Mouse (Mus musculus) kidney, adult 2 months (tissue): ENCODE measurements around the gene Edem3. TPM values are rescaled to one million over a fixed set of nuclear protein-coding genes. Genes with fewer than 3 reads are reported as not detected.

ENCODE experiments used
- DNase-seq: peaks from one replicate; pipeline ENCODE4 v3.0.0; 2021
- H3K27ac ChIP-seq: fragments of 200-500 bp; 2 replicates; pipeline ENCODE4 v1.5.1; 2012; ENCODE audit warnings: low read depth, low read length, control low read depth, inconsistent platforms; ENCODE audit not compliant: insufficient read depth
- H3K27me3 ChIP-seq: fragments of 200-500 bp; replicated peaks from 2 replicates; pipeline ENCODE4 v1.6.1; 2012; ENCODE audit warnings: mild to moderate bottlenecking, moderate library complexity, low read length, inconsistent platforms; ENCODE audit not compliant: control insufficient read depth, insufficient read depth
- H3K36me3 ChIP-seq: fragments of 200-500 bp; 2 replicates; pipeline ENCODE4 v1.6.1; 2012; ENCODE audit warnings: mild to moderate bottlenecking, moderate library complexity, low read length, inconsistent platforms; ENCODE audit not compliant: control insufficient read depth, insufficient read depth
- H3K4me1 ChIP-seq: fragments of 200-500 bp; 2 replicates; pipeline ENCODE4 v1.6.1; 2011; ENCODE audit warnings: low read length; ENCODE audit not compliant: control insufficient read depth, insufficient read depth
- H3K4me3 ChIP-seq: fragments of 200-500 bp; 2 replicates; pipeline ENCODE4 v1.5.1; 2011; ENCODE audit warnings: mild to moderate bottlenecking, low read depth, low read length, control low read depth; ENCODE audit not compliant: insufficient read depth
- CTCF ChIP-seq: fragments of 200-500 bp; conservative IDR thresholded peaks from 2 replicates; pipeline ENCODE4 v1.5.1; 2011; ENCODE audit warnings: low read depth, mild to moderate bottlenecking, control low read depth, low read length, moderate library complexity, mixed read lengths; ENCODE audit not compliant: insufficient read depth, insufficient read length
- POLR2A ChIP-seq: fragments of 200-500 bp; IDR thresholded peaks from one replicate; pipeline ENCODE4 v1.6.1; 2011; ENCODE audit warnings: low read depth, low read length, control low read depth
- WGBS: fragments of 180-500 bp; shearing (Covaris S2); methylation state at CpG from one replicate; pipeline ENCODE4 v1.1.7; 2018; 5-methylcytosine and 5-hydroxymethylcytosine counted together
- polyA plus RNA-seq: library from polyadenylated mRNA; depleted of rRNA; stranded (reverse); fragments of >200 nt; gene quantifications from 2 replicates; pipeline ENCODE4 v1.2.3, GENCODE M21; 2012

The Edem3 gene
- polyA plus RNA-seq, 1 experiment, result 9.5 TPM

- no peaks in the 10 kb centered on the region for H3K27me3 ChIP-seq
- peaks cover 12% of the 10 kb centered on the region; the same call in 1 of the 2 replicates for H3K4me1 ChIP-seq
- no peak for DNase-seq
- 72% methylated on average over 6 of the region's 6 CpGs for WGBS
- no peak for TF ChIP-seq POLR2A
- TF ChIP-seq CTCF, result no peak
- no peak overlapping the region for H3K27ac ChIP-seq
- no peaks in the 10 kb centered on the region; the same call in none of the 2 replicates for H3K36me3 ChIP-seq
- no peak overlapping the region for H3K4me3 ChIP-seq
Measured at GRCm38 (mm10) chr1:151758301-151758700, 3.1 kb downstream of the Edem3 start.

GRCm38 (mm10) chr1:151758991-151759390 is 3.8 kb downstream of the Edem3 start:
- Histone ChIP-seq H3K27ac (no peak overlapping the region), H3K36me3 (no peaks in the 10 kb centered on the region; the same call in none of the 2 replicates), H3K27me3 (no peaks in the 10 kb centered on the region), H3K4me3 (no peak overlapping the region), H3K4me1 (peaks cover 8% of the 10 kb centered on the region; the same call in 1 of the 2 replicates)
- TF ChIP-seq POLR2A (no peak), CTCF (no peak)
- DNase-seq, result no peak
- WGBS, result 35% methylated on average over 2 of the region's 2 CpGs

GRCm38 (mm10) chr1:151764236-151764635 is 9.1 kb downstream of the Edem3 start:
- no peak overlapping the region for H3K4me3 ChIP-seq
- no peaks in the 10 kb centered on the region for H3K27me3 ChIP-seq
- TF ChIP-seq POLR2A, result no peak
- no peak for TF ChIP-seq CTCF
- WGBS, result 66% methylated on average over 3 of the region's 3 CpGs
- H3K36me3 ChIP-seq, result no peaks in the 10 kb centered on the region; the same call in none of the 2 replicates
- H3K4me1 ChIP-seq, result no peaks in the 10 kb centered on the region
- no peak overlapping the region for H3K27ac ChIP-seq
- no peak for DNase-seq

GRCm38 (mm10) chr1:151766166-151766565 is 11.0 kb downstream of the Edem3 start:
- Histone ChIP-seq H3K4me3 (no peak overlapping the region), H3K27me3 (no peaks in the 10 kb centered on the region), H3K36me3 (no peaks in the 10 kb centered on the region; the same call in none of the 2 replicates), H3K27ac (no peak overlapping the region), H3K4me1 (no peaks in the 10 kb centered on the region)
- 83% methylated on average over 2 of the region's 2 CpGs for WGBS
- no peak for DNase-seq
- TF ChIP-seq POLR2A (no peak), CTCF (no peak)

GRCm38 (mm10) chr1:151766976-151767654 is 11.9 kb downstream of the Edem3 start:
- Histone ChIP-seq H3K27me3 (no peaks in the 10 kb centered on the region), H3K4me3 (no peak overlapping the region), H3K27ac (no peak overlapping the region), H3K36me3 (peaks cover 3% of the 10 kb centered on the region), H3K4me1 (no peaks in the 10 kb centered on the region)
- no peak for TF ChIP-seq POLR2A
- TF ChIP-seq CTCF, result 0 out of 2 replicates have a peak, but pooled peaks have one; percentile 14
- DNase-seq, result no peak
- 91% methylated on average over 3 of the region's 3 CpGs for WGBS

GRCm38 (mm10) chr1:151769200-151769913 is 14.2 kb downstream of the Edem3 start:
- Histone ChIP-seq H3K27me3 (no peaks in the 10 kb centered on the region), H3K4me1 (no peaks in the 10 kb centered on the region), H3K27ac (no peak overlapping the region), H3K4me3 (no peak overlapping the region), H3K36me3 (peaks cover 5% of the 10 kb centered on the region)
- TF ChIP-seq POLR2A (no peak), CTCF (no peak)
- 83% methylated on average over 3 of the region's 3 CpGs for WGBS
- DNase-seq, result no peak

GRCm38 (mm10) chr1:151777616-151778015 is 22.4 kb downstream of the Edem3 start:
- no peak overlapping the region for H3K27ac ChIP-seq
- 91% methylated on average over 2 of the region's 2 CpGs for WGBS
- no peak for DNase-seq

More at GRCm38 (mm10) chr1:151777616-151778015, 22.4 kb downstream of the Edem3 start:
- TF ChIP-seq CTCF (no peak), POLR2A (no peak)
- Histone ChIP-seq H3K4me3 (no peak overlapping the region), H3K4me1 (no peaks in the 10 kb centered on the region), H3K27me3 (no peaks in the 10 kb centered on the region), H3K36me3 (peaks cover 11% of the 10 kb centered on the region)
